Mouse (Mus musculus): ENCODE results near the gene Nek10. TPM values are rescaled to one million over a fixed set of nuclear protein-coding genes. Genes with fewer than 3 reads are reported as not detected.

Gene Nek10
- total RNA-seq, 2 experiments from 2014 or later = 0.13 to 0.33 TPM

GRCm38 (mm10) chr14:14895363-14895762 lies 92.1 kb downstream of the Nek10 start:
- intact Hi-C loops (cut with DNase I) = no loop called here
- no peak overlapping the region for H3K27ac ChIP-seq
- no peak for DNase-seq
- no peak for TF ChIP-seq CTCF (IDR thresholded peaks at IDR 0.05)
- H3K4me3 ChIP-seq = no peak overlapping the region

GRCm38 (mm10) chr14:14896399-14897136 lies 93.4 kb downstream of the Nek10 start:
- no peak for TF ChIP-seq CTCF (IDR thresholded peaks at IDR 0.05)
- H3K27ac ChIP-seq = no peak overlapping the region
- H3K4me3 ChIP-seq = no peak overlapping the region
- no peak for DNase-seq
- intact Hi-C loops (cut with DNase I) = no loop called here

GRCm38 (mm10) chr14:14904750-14905529 lies 101.7 kb downstream of the Nek10 start:
- H3K4me3 ChIP-seq = peak overlapping the region; percentile 57
- DNase-seq = peak; percentile 66
- intact Hi-C loops (cut with DNase I) = loop anchor here (1.0 kb wide), 1 partner anchor 42 kb away; no protein-coding TSS in a partner anchor
- H3K27ac ChIP-seq = no peak overlapping the region
- TF ChIP-seq CTCF (IDR thresholded peaks at IDR 0.05) = peak; percentile 83

GRCm38 (mm10) chr14:14905530-14905852 lies 102.3 kb downstream of the Nek10 start:
- H3K4me3 ChIP-seq = no peak overlapping the region
- no peak for DNase-seq
- no peak for TF ChIP-seq CTCF (IDR thresholded peaks at IDR 0.05)
- intact Hi-C loops (cut with DNase I) = loop anchor here (1.0 kb wide), 1 partner anchor 42 kb away; no protein-coding TSS in a partner anchor
- no peak overlapping the region for H3K27ac ChIP-seq

GRCm38 (mm10) chr14:14925615-14926014 lies 122.4 kb downstream of the Nek10 start:
- H3K4me3 ChIP-seq = no peak overlapping the region
- intact Hi-C loops (cut with DNase I) = no loop called here
- TF ChIP-seq CTCF (IDR thresholded peaks at IDR 0.05) = no peak

GRCm38 (mm10) chr14:14927559-14927958 lies 124.3 kb downstream of the Nek10 start:
- no peak overlapping the region for H3K4me3 ChIP-seq
- intact Hi-C loops (cut with DNase I) = no loop called here
- TF ChIP-seq CTCF (IDR thresholded peaks at IDR 0.05) = no peak
- DNase-seq = no peak
- no peak overlapping the region for H3K27ac ChIP-seq

More at GRCm38 (mm10) chr14:14925615-14926014, 122.4 kb downstream of the Nek10 start:
- no peak overlapping the region for H3K27ac ChIP-seq
- DNase-seq = no peak

GRCm38 (mm10) chr14:14934977-14935376 lies 131.8 kb downstream of the Nek10 start:
- Histone ChIP-seq H3K4me3 (no peak overlapping the region), H3K27ac (no peak overlapping the region)
- intact Hi-C loops (cut with DNase I) = no loop called here
- no peak for TF ChIP-seq CTCF (IDR thresholded peaks at IDR 0.05)
- no peak for DNase-seq

GRCm38 (mm10) chr14:14945930-14946329 lies 142.7 kb downstream of the Nek10 start:
- no peak overlapping the region for H3K27ac ChIP-seq
- no peak for TF ChIP-seq CTCF (IDR thresholded peaks at IDR 0.05)
- no peak for DNase-seq
- H3K4me3 ChIP-seq = no peak overlapping the region
- intact Hi-C loops (cut with DNase I) = no loop called here

GRCm38 (mm10) chr14:14949023-14949422 lies 145.8 kb downstream of the Nek10 start:
- no peak for DNase-seq
- Histone ChIP-seq H3K27ac (no peak overlapping the region), H3K4me3 (no peak overlapping the region)
- intact Hi-C loops (cut with DNase I) = no loop called here
- no peak for TF ChIP-seq CTCF (IDR thresholded peaks at IDR 0.05)

- DNase-seq = no peak
- Histone ChIP-seq H3K4me3 (no peak overlapping the region), H3K27ac (no peak overlapping the region)
- TF ChIP-seq CTCF (IDR thresholded peaks at IDR 0.05) = no peak
- intact Hi-C loops (cut with DNase I) = no loop called here
Measured at GRCm38 (mm10) chr14:14951808-14952207, 148.6 kb downstream of the Nek10 start.

- no peak for TF ChIP-seq CTCF (IDR thresholded peaks at IDR 0.05)
- DNase-seq = no peak
- intact Hi-C loops (cut with DNase I) = no loop called here
- Histone ChIP-seq H3K4me3 (no peak overlapping the region), H3K27ac (no peak overlapping the region)
Measured at GRCm38 (mm10) chr14:14959780-14960440, 156.7 kb downstream of the Nek10 start.

- DNase-seq = no peak
- H3K4me3 ChIP-seq = no peak overlapping the region
- H3K27ac ChIP-seq = no peak overlapping the region
- no peak for TF ChIP-seq CTCF (IDR thresholded peaks at IDR 0.05)
- intact Hi-C loops (cut with DNase I) = no loop called here
Measured at GRCm38 (mm10) chr14:14960441-14960988, 157.3 kb downstream of the Nek10 start.

GRCm38 (mm10) chr14:14970633-14971032 lies 167.4 kb downstream of the Nek10 start:
- intact Hi-C loops (cut with DNase I) = no loop called here
- DNase-seq = no peak
- Histone ChIP-seq H3K4me3 (no peak overlapping the region), H3K27ac (no peak overlapping the region)
- TF ChIP-seq CTCF (IDR thresholded peaks at IDR 0.05) = no peak
